10 mouse cellular contexts compared by ENCODE assay signal in the genomic region with DNA sequence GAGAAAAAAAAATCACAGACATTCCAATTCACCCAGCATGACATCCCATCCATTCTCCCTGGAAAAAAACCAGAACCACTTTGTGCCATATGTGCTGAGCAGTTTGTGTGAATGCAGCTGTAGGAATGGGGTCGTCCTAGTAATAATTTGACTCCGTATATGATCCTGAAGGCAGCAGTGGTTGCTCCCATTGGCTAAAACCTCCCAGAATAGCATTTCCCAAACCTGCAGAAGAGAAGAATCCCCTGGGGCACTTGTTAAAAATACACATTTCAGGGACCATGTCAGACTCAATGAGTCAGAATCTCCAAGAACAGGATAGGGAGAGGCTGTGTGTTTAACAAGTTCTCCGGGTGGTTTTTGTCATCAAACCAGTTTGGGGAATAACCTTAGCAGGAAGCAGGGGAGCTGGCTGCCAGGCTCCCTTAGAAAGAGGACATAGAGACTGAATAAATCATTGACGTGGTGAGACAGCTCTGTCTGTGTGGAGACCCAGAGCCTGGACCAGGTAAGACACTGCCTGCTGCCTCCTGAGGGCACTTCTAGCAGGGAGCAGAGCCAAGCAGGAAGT.
DNase-seq lines count a peak whose midpoint lies in the region; ATAC-seq and TF ChIP-seq lines count a peak whose summit lies in the region.
"Had no signal": no experiment of that assay in that cellular context is flagged by ENCODE, and none has a peak within 500 bp of the region (broad histone marks: within the 10 kb centered on the region; RNA-seq: fewer than 3 reads in every experiment).

No protein-coding gene starts in this region.

- H3K27me3 ChIP-seq in forebrain, embryonic 13.5 days: no peaks in the 10 kb centered on the region
- no peaks in the 10 kb centered on the region for H3K27me3 ChIP-seq in forebrain, embryonic 10.5 days (ENCODE audit: poor library complexity, severe bottlenecking)
- no peaks in the 10 kb centered on the region for H3K27me3 ChIP-seq in midbrain, embryonic 13.5 days
- no peaks in the 10 kb centered on the region for H3K27me3 ChIP-seq in midbrain, embryonic 11.5 days (ENCODE audit: control insufficient read depth, insufficient read depth, low read length)

- no peak for TF ChIP-seq CTCF in embryonic fibroblast, embryonic 13.5 days (IDR thresholded peaks at IDR 0.05; ENCODE audit: borderline replicate concordance, insufficient read depth, low read length)
- TF ChIP-seq CTCF in olfactory bulb, adult 2 months (IDR thresholded peaks at IDR 0.05; ENCODE audit: insufficient read depth, low read depth, low read length): no peak

- 0 out of 2 replicates have a peak, but pooled peaks cover 18% of the 10 kb centered on the region for H3K4me1 ChIP-seq in forebrain, embryonic 13.5 days
- H3K4me1 ChIP-seq in forebrain, embryonic 10.5 days: peaks cover 11% of the 10 kb centered on the region
- H3K4me1 ChIP-seq in midbrain, embryonic 13.5 days (replicated peaks): peaks cover 12% of the 10 kb centered on the region
- no peaks in the 10 kb centered on the region for H3K4me1 ChIP-seq in midbrain, embryonic 11.5 days (ENCODE audit: control insufficient read depth, insufficient read depth, low read length)
- peaks cover 9% of the 10 kb centered on the region for H3K4me1 ChIP-seq in embryonic fibroblast, embryonic 13.5 days (ENCODE audit: control insufficient read depth, insufficient read depth, low read length)
- peaks cover 3% of the 10 kb centered on the region for H3K4me1 ChIP-seq in olfactory bulb, adult 2 months (ENCODE audit: control insufficient read depth, insufficient read depth, low read length)

- no peak overlapping the region for H3K9ac ChIP-seq in forebrain, embryonic 13.5 days
- H3K9ac ChIP-seq in midbrain, embryonic 13.5 days (replicated peaks): no peak overlapping the region
- H3K9ac ChIP-seq in midbrain, embryonic 11.5 days (ENCODE audit: low read length): no peak overlapping the region

- no peak for DNase-seq in forebrain, embryonic 10.5 days (ENCODE audit: extremely low spot score, low spot score)
- no peak for DNase-seq in midbrain, embryonic 11.5 days (ENCODE audit: low spot score, missing footprints)
- DNase-seq in yolk sac, embryonic 10.5 days (ENCODE audit: low spot score): no peak
- DNase-seq: kidney, postnatal 14 days had no signal

- H3K36me3 ChIP-seq in forebrain, embryonic 13.5 days (ENCODE audit: poor library complexity, severe bottlenecking): 0 out of 2 replicates have a peak, but pooled peaks cover 3% of the 10 kb centered on the region
- H3K36me3 ChIP-seq in forebrain, embryonic 10.5 days (replicated peaks): peaks cover 5% of the 10 kb centered on the region
- H3K36me3 ChIP-seq in midbrain, embryonic 13.5 days: peaks cover 6% of the 10 kb centered on the region; the same call in 1 of the 2 replicates
- H3K36me3 ChIP-seq in midbrain, embryonic 11.5 days (ENCODE audit: control insufficient read depth, insufficient read depth, low read length): no peaks in the 10 kb centered on the region

- 71% methylated on average over 4 of the region's 4 CpGs for WGBS in forebrain, embryonic 13.5 days
- 87% methylated on average over 4 of the region's 4 CpGs for WGBS in forebrain, embryonic 10.5 days
- WGBS in midbrain, embryonic 13.5 days: 83% methylated on average over 4 of the region's 4 CpGs
- WGBS in midbrain, embryonic 11.5 days: 86% methylated on average over 4 of the region's 4 CpGs
- WGBS in olfactory bulb, adult 2 months: 34% methylated on average over 4 of the region's 4 CpGs

- no peak overlapping the region for H3K4me2 ChIP-seq in forebrain, embryonic 13.5 days
- no peak overlapping the region for H3K4me2 ChIP-seq in midbrain, embryonic 13.5 days (replicated peaks)
- no peak overlapping the region for H3K4me2 ChIP-seq in midbrain, embryonic 11.5 days

- no peaks in the 10 kb centered on the region for H3K9me3 ChIP-seq in forebrain, embryonic 13.5 days (replicated peaks)
- H3K9me3 ChIP-seq in forebrain, embryonic 10.5 days: no peaks in the 10 kb centered on the region
- H3K9me3 ChIP-seq in midbrain, embryonic 13.5 days: no peaks in the 10 kb centered on the region
- H3K9me3 ChIP-seq in midbrain, embryonic 11.5 days (ENCODE audit: control insufficient read depth, low read length): no peaks in the 10 kb centered on the region

- TF ChIP-seq POLR2A in embryonic fibroblast, embryonic 13.5 days (IDR thresholded peaks at IDR 0.05; ENCODE audit: low read depth, low read length): no peak
- no peak for TF ChIP-seq POLR2A in olfactory bulb, adult 2 months (IDR thresholded peaks at IDR 0.05; ENCODE audit: insufficient read depth, low read depth, low read length)

- H3K4me3 ChIP-seq in forebrain, embryonic 13.5 days: no peak overlapping the region
- no peak overlapping the region for H3K4me3 ChIP-seq in forebrain, embryonic 10.5 days
- no peak overlapping the region for H3K4me3 ChIP-seq in midbrain, embryonic 13.5 days (replicated peaks)
- no peak overlapping the region for H3K4me3 ChIP-seq in midbrain, embryonic 11.5 days (ENCODE audit: low read depth, low read length)
- H3K4me3 ChIP-seq in embryonic fibroblast, embryonic 13.5 days (ENCODE audit: insufficient read depth, low read length): no peak overlapping the region
- no peak overlapping the region for H3K4me3 ChIP-seq in olfactory bulb, adult 2 months (ENCODE audit: insufficient read depth, low read depth, low read length)
- H3K4me3 ChIP-seq: erythroblast, embryonic 14.5 days had no signal

- H3K27ac ChIP-seq in forebrain, embryonic 13.5 days: 0 out of 2 replicates have a peak overlapping the region, but pooled peaks have one; percentile 4
- H3K27ac ChIP-seq in forebrain, embryonic 10.5 days: no peak overlapping the region
- H3K27ac ChIP-seq in midbrain, embryonic 13.5 days: no peak overlapping the region
- H3K27ac ChIP-seq in midbrain, embryonic 11.5 days (ENCODE audit: low read depth, low read length): no peak overlapping the region
- peak overlapping the region; percentile 57; the same call in 1 of the 2 replicates for H3K27ac ChIP-seq in embryonic fibroblast, embryonic 13.5 days (ENCODE audit: insufficient read depth, low read length)
- 0 out of 2 replicates have a peak overlapping the region, but pooled peaks have one; percentile 33 for H3K27ac ChIP-seq in olfactory bulb, adult 2 months (ENCODE audit: insufficient read depth, low read depth, low read length)

- 0 out of 2 replicates have a peak, but pooled peaks have one; percentile 13 for ATAC-seq in forebrain, embryonic 13.5 days
- ATAC-seq in midbrain, embryonic 13.5 days: 0 out of 2 replicates have a peak, but pooled peaks have one; percentile 43
- no peak for ATAC-seq in midbrain, embryonic 11.5 days (ENCODE audit: low FRiP score)
- ATAC-seq in granulocyte monocyte progenitor cell, adult 5-6 weeks (replicated peaks; ENCODE audit: poor library complexity, severe bottlenecking): no peak

Comparison
In these comparisons a context has a peak if more than half of its experiments do, and no peak if none do; other contexts are left out.
1. ATAC-seq: peak in forebrain, embryonic 13.5 days (single experiment) and midbrain, embryonic 13.5 days (single experiment); none in midbrain, embryonic 11.5 days (single experiment) and granulocyte monocyte progenitor cell, adult 5-6 weeks (single experiment).
2. H3K27ac ChIP-seq: peak in forebrain, embryonic 13.5 days (single experiment), embryonic fibroblast, embryonic 13.5 days (single experiment) and olfactory bulb, adult 2 months (single experiment); none in forebrain, embryonic 10.5 days (single experiment), midbrain, embryonic 13.5 days (single experiment) and midbrain, embryonic 11.5 days (single experiment).